Mouse (Mus musculus) bone marrow, adult 2 months (tissue): ENCODE measurements at regions not wholly inside any gene's neighbourhood (a gene's known extent, or its start where the extent isn't known, plus 50 kb on each side); places are given as distances from the start of the nearest gene placed in this dataset.

ENCODE experiments used
- CTCF ChIP-seq: fragments of 200-500 bp; IDR thresholded peaks from 2 replicates; pipeline ENCODE4 v1.5.1; 2011; ENCODE audit warnings: low read length, control low read depth; ENCODE audit not compliant: control insufficient read depth, insufficient read depth
- POLR2A ChIP-seq: fragments of 200-500 bp; IDR thresholded peaks from 2 replicates; pipeline ENCODE4 v1.6.1; 2011; ENCODE audit warnings: low read depth, mild to moderate bottlenecking, control low read depth, low read length, borderline replicate concordance; ENCODE audit not compliant: control insufficient read depth

DNA sequence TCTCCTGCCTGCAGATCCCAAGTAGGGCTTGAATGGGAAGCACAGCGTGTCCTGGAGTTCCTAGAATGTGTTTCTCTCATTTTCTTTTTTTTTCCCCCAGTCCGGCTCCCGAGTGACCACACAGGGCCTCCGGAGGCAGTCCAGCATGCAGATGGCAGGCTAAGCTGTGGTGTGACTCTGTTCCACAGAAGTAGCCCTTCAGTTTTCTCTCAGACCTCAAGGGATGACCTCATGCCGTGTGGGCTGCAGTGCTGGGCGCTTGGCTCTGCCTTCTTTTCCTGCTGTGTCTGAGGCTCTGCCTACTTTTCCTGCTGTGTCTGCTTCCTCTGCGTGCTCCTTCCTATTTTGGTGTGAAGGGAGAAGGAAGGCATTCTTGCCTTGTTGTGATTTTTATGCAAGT lies 230.8 kb downstream of the Cd109 start:
- TF ChIP-seq POLR2A: no peak
- no peak for TF ChIP-seq CTCF
